Mouse (Mus musculus) lung, postnatal 0 days (tissue): Measurements from ENCODE around the gene Gzmk. TPM values are rescaled to one million over a fixed set of nuclear protein-coding genes. Genes with fewer than 3 reads are reported as not detected.

ENCODE experiments used
- ATAC-seq: fragments of 200-750 bp; cut with Nextera tagmentation; 2 replicates; pipeline ENCODE4 v1.8.0; 2017; ENCODE audit warnings: moderate library complexity
- DNase-seq: peaks from one replicate; pipeline ENCODE4 v3.0.0-alpha.2; 2016; ENCODE audit warnings: low spot score
- H3K27ac ChIP-seq: fragments of 300-500 bp; sonication (generic); 2 replicates; pipeline ENCODE4 v1.5.1; 2014; ENCODE audit warnings: antibody characterized with exemption, mild to moderate bottlenecking, low read length, mixed read lengths
- H3K27me3 ChIP-seq: fragments of 300-500 bp; sonication (generic); replicated peaks from 2 replicates; pipeline ENCODE4 v1.6.1; 2014; ENCODE audit warnings: low read length, mixed read lengths; ENCODE audit not compliant: insufficient read depth
- H3K36me3 ChIP-seq: fragments of 300-500 bp; sonication (generic); 2 replicates; pipeline ENCODE4 v1.6.1; 2014; ENCODE audit warnings: low read length, mixed read lengths; ENCODE audit not compliant: insufficient read depth
- H3K4me1 ChIP-seq: fragments of 300-500 bp; sonication (generic); 2 replicates; pipeline ENCODE4 v1.6.1; 2014; ENCODE audit warnings: antibody characterized with exemption, low read depth, low read length, mixed read lengths; ENCODE audit not compliant: insufficient read depth
- H3K4me2 ChIP-seq: fragments of 300-500 bp; sonication (generic); replicated peaks from 2 replicates; pipeline ENCODE4 v1.6.1; 2014; ENCODE audit warnings: low read depth, mild to moderate bottlenecking, low read length, moderate library complexity, mixed read lengths
- H3K4me3 ChIP-seq: fragments of 300-500 bp; sonication (generic); 2 replicates; pipeline ENCODE4 v1.5.1; 2014; ENCODE audit warnings: low read depth, low read length
- H3K9ac ChIP-seq: fragments of 300-500 bp; sonication (generic); replicated peaks from 2 replicates; pipeline ENCODE4 v1.6.1; 2014; ENCODE audit warnings: low read depth, mild to moderate bottlenecking
- H3K9me3 ChIP-seq: fragments of 300-500 bp; sonication (generic); 2 replicates; pipeline ENCODE4 v1.6.1; 2016; ENCODE audit warnings: low read length, mixed read lengths
- CTCF ChIP-seq: IDR thresholded peaks from 2 replicates; pipeline ENCODE4 v1.5.1; 2016; ENCODE audit warnings: antibody characterized with exemption, mild to moderate bottlenecking
- EP300 ChIP-seq: IDR thresholded peaks from 2 replicates; pipeline ENCODE4 v1.6.1; 2016; ENCODE audit warnings: antibody characterized with exemption, mild to moderate bottlenecking, control low read depth
- WGBS: fragments of 180-500 bp; shearing (Covaris S2); extraction: QIAGEN DNeasy Blood & Tissue Kit; methylation state at CpG from one replicate; pipeline ENCODE4 v1.1.7; 2014; 5-methylcytosine and 5-hydroxymethylcytosine counted together
- polyA plus RNA-seq: library from polyadenylated mRNA; unstranded; fragments of >200 nt; fragmentation: Nextera tagmentation; extraction: Ambion mirVana; gene quantifications from 2 replicates; pipeline ENCODE4 v1.2.1, GENCODE M21; 2015

Gzmk gene
- polyA plus RNA-seq = not detected in 2 replicates

DNA sequence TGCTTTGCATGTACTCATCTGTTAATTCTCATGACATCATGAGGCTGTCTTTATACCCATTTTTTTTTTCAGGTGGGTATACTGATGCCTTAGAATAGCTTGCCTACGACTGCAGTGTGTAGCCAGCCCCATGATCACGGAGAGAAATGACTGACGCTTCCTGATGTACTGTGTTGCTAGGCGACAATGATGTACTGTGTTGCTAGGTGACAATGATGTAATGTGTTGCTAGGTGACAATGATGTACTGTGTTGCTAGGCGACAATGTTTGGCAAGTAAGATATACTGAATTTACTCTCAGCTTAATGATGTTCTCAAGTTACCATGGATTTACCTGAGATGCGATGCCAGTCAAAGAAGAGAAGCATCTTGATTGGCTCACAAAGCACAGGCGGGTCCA lies at the start of gene Gzmk:
Gene Gzmk, minus strand, starts transcription at position 98 of the 400 bp plus-strand sequence.
- Histone ChIP-seq H3K4me3 (no peak within 1 kb of the TSS), H3K36me3 (no peaks in the 10 kb centered on the region), H3K27ac (no peak within 1 kb of the TSS), H3K9me3 (no peaks in the 10 kb centered on the region), H3K9ac (no peak within 1 kb of the TSS), H3K27me3 (no peaks in the 10 kb centered on the region), H3K4me1 (no peaks in the 10 kb centered on the region), H3K4me2 (no peak within 1 kb of the TSS)
- 51% methylated on average over 7 of the region's 7 CpGs for WGBS
- TF ChIP-seq EP300 = no peak
- no peak for TF ChIP-seq CTCF
- ATAC-seq (no peak), DNase-seq (peak; percentile 45)

DNA sequence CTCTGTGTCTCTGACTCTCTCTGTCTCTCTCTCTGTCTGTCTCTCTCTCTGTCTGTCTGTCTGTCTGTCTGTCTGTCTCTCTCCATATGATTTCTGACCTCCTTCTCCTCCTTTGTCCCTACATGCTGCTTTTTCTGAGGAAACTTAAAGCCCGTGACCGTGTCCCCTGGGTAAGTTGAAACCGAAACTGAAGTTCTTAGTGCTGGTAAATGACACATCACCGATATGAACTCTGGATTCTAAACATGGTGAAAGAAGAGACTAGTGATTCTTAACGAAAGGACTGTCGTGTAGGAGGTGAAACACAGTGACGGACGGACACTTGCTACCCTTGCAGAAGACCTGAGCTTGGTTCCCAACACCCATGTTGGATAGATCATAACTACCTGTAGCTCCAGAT lies 45.5 kb upstream of the Gzmk start:
- DNase-seq = no peak

DNA sequence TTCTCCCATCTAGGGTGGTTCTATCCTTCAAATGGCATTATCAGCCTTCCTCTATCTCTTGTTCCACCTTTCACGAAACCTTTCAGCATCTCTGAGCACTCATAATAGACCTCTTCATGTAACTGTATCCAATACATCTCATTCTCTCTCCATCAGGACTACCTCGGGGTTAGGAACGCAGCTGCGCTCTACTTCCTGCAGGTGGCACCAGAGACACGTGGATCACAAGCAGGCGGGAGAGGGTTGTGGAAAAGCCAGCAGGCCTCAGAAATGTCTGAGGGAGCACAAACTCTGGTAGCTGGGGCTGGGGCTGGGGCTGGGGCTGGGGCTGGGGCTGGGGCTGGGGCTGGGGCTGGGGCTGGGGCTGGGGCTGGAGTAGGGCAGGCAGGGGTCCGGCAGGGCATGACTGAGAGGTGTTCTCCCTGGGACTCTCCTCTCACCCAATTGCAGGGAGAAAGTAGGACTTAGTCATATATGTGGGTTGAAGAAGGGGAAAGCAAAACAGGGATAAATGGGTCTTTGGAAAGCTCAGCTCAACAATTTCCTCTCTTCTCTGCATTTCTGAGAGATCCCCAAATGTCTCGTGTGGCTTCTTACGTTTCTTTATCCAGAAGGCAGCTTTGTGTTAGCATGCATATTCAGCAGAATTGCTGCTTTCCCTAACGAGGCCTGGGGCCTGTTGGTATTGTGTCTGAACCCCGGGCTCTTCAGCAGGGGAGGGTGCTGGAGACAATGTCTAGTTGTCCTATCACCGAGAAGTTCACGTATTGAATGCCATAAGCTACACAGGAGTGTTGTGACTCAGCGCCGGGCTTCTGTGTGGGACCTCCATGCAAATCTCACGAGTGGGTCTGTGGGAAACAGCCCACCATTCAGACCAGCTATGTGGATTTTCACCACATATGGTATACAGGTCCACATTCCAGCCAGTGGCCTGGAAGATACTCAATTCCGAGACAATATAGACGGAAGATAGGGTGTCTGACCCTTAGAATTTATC lies 44.4 kb upstream of the Gzmk start:
- Histone ChIP-seq H3K27ac (no peak overlapping the region), H3K4me3 (no peak overlapping the region), H3K27me3 (no peaks in the 10 kb centered on the region), H3K4me2 (no peak overlapping the region), H3K4me1 (no peaks in the 10 kb centered on the region), H3K9ac (no peak overlapping the region), H3K36me3 (no peaks in the 10 kb centered on the region), H3K9me3 (no peaks in the 10 kb centered on the region)
- TF ChIP-seq EP300 (no peak), CTCF (peak; percentile 96)
- 58% methylated on average over 18 of the region's 18 CpGs for WGBS
- ATAC-seq = peak; percentile 68
- peak; percentile 91 for DNase-seq

More for the DNA sequence above, 45.5 kb upstream of the Gzmk start:
- Histone ChIP-seq H3K4me3 (no peak overlapping the region), H3K27me3 (no peaks in the 10 kb centered on the region), H3K9me3 (no peaks in the 10 kb centered on the region), H3K4me1 (no peaks in the 10 kb centered on the region), H3K27ac (no peak overlapping the region), H3K36me3 (no peaks in the 10 kb centered on the region), H3K4me2 (no peak overlapping the region), H3K9ac (no peak overlapping the region)
- no peak for ATAC-seq
- TF ChIP-seq EP300 (no peak), CTCF (no peak)
- 89% methylated on average over 8 of the region's 8 CpGs for WGBS

DNA sequence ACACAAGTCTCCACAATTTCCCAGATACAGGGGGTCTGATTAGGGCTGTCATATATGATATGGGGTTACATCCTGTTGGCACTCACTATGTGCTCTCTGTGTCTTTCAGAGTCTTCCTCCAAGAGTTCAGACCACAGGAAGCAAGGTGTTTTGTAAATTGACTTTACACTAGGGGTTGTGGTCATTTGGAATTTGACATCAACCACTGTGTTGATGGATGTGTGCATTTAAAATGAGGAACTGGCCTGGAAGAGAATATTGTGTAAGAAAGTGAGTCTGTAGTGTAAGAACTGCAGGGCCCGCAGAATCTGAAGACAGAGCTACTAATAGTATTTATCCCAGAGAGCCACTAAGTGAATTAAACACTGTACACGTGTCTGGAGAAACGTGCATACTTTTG lies 41.5 kb upstream of the Gzmk start:
- Histone ChIP-seq H3K27ac (no peak overlapping the region), H3K36me3 (no peaks in the 10 kb centered on the region), H3K9me3 (no peaks in the 10 kb centered on the region), H3K4me1 (no peaks in the 10 kb centered on the region), H3K4me3 (no peak overlapping the region), H3K9ac (no peak overlapping the region), H3K27me3 (no peaks in the 10 kb centered on the region), H3K4me2 (no peak overlapping the region)
- WGBS = 79% methylated on average over 3 of the region's 3 CpGs
- peak; percentile 24 for DNase-seq
- TF ChIP-seq EP300 (no peak), CTCF (no peak)
- ATAC-seq = no peak

DNA sequence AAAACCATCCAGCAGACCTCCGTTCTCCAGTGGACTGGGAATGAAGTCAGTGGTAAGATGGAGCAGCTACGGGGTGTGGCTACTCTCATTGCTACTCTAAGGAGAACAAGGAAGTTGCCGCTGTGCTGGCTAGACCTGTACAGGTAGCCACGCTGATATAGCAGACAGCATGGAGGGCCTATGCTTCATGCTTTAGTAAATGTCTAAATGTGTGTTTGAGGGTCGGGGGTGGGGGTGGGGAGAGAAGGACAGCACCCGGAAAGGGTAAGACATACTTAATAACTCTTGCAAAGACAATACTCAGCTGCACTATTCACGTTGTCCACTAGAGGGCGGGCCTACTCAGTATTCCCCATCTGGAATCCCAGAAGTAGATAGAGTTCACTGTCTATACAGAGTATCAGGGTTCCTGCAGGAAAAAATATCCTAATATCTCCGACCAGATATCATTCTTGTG lies 40.8 kb upstream of the Gzmk start:
- H3K27ac ChIP-seq = no peak overlapping the region
- H3K27me3 ChIP-seq = no peaks in the 10 kb centered on the region
- H3K36me3 ChIP-seq = no peaks in the 10 kb centered on the region
- ATAC-seq (peak; percentile 38), DNase-seq (peak; percentile 74)
- no peaks in the 10 kb centered on the region for H3K4me1 ChIP-seq
- peak; percentile 88 for TF ChIP-seq CTCF
- TF ChIP-seq EP300 = 0 out of 2 replicates have a peak, but pooled peaks have one; percentile 17
- H3K4me3 ChIP-seq = no peak overlapping the region
- H3K9me3 ChIP-seq = no peaks in the 10 kb centered on the region
- 24% methylated on average over 9 of the region's 9 CpGs for WGBS
- H3K9ac ChIP-seq = no peak overlapping the region
- H3K4me2 ChIP-seq = peak overlapping the region; percentile 28

DNA sequence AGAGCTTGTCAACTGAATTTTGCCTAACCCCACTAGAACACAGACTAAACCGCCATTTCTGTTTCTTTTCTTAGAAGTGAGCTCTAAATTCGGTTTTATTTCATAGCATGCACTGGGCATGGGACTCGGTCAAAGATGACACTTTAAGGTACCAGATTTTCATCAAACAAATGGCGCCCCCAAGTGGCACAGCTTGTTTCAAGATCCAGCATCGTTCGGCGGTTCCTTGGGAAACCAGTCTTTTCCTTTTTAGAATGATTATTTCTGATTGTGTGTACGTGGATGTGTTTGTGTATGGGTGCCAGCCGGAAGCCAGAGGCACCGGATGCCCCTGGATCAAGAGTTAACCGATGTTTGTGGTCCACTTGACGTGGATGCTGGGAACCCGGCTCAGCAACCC lies 39.5 kb upstream of the Gzmk start:
- Histone ChIP-seq H3K4me2 (no peak overlapping the region), H3K4me1 (no peaks in the 10 kb centered on the region), H3K27me3 (no peaks in the 10 kb centered on the region), H3K9me3 (no peaks in the 10 kb centered on the region), H3K36me3 (no peaks in the 10 kb centered on the region), H3K9ac (no peak overlapping the region), H3K27ac (no peak overlapping the region), H3K4me3 (no peak overlapping the region)
- DNase-seq = peak; percentile 73
- 18% methylated on average over 13 of the region's 13 CpGs for WGBS
- TF ChIP-seq EP300 (no peak), CTCF (peak; percentile 75)
- ATAC-seq = no peak
